Mouse (Mus musculus): Measurements from ENCODE around the gene Pik3r5.

The Pik3r5 gene

GRCm38 (mm10) chr11:68451282-68451735 is 19.4 kb downstream of the Pik3r5 start:
- peak; percentile 78 for DNase-seq

GRCm38 (mm10) chr11:68451747-68452405 is 20.0 kb downstream of the Pik3r5 start:
- DNase-seq, result no peak

DNA sequence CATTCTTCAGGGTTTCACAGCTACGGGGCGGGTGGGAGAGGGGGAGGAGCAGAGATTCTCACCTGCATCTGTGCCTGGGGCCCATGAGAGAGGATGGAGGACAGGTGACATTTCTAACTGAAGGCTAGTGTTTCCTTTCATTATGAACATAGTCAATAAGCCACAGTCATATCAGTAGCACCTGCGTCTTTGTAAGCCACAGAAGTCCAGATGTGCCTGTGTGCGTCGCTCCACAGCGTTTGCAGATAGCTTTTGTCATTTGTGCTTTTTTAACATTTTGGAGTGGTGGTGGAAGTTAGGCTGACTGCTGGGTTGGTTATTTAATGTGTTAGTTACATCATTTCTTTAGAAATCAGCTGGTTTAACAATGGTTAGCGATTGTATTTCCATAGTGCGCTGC is 20.8 kb downstream of the Pik3r5 start:
- DNase-seq, result peak; percentile 20

- peak; percentile 15 for DNase-seq
Observed at GRCm38 (mm10) chr11:68453301-68453700, 21.4 kb downstream of the Pik3r5 start.

- no peak for DNase-seq
Observed at GRCm38 (mm10) chr11:68458086-68458485, 26.2 kb downstream of the Pik3r5 start.

GRCm38 (mm10) chr11:68459021-68459420 is 27.1 kb downstream of the Pik3r5 start:
- DNase-seq, result no peak

DNA sequence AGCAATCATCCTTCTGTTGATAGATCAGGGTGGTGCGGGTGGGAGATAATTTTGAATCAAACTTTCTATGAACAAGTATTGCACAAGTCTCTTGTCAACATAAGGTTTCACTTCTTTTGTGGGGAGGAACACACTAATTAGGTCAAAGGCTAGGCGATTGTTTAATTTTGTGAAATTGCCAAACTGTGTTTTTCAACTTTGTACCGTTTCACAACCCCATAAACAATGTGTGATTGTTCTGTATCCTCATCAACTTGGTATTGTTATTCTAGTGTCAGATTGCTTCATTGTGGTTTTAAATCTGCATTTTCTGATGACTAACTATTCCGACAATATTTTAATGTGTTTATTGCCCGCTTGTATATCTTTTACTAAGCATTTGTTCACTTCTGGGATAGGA is 27.6 kb downstream of the Pik3r5 start:
- no peak for DNase-seq

DNA sequence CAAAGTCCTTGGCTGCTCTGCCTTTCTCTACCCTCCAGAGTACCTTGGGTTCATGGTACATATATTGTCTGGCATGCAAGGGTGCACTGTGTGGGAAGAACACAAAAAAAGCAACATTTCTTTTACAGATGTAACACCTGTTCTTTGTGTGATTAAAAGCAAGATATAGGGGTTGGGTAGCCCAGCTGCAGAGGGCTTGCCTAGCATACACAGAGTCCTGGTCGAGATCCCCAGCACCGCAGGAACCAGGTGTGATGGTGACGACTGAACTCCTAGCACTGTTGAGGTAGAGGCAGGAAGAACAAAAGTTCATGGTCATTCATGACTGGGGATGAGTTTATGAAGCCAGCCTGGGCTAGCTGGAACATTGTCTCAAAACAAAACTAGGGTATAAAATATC is 30.8 kb downstream of the Pik3r5 start:
- DNase-seq, result peak; percentile 67

- peak; percentile 41 for DNase-seq
Observed at GRCm38 (mm10) chr11:68464260-68464659, 32.3 kb downstream of the Pik3r5 start.

- no peak for DNase-seq
Observed at GRCm38 (mm10) chr11:68465090-68465489, 33.2 kb downstream of the Pik3r5 start.

- DNase-seq, result no peak
Observed at GRCm38 (mm10) chr11:68467441-68467840, 35.5 kb downstream of the Pik3r5 start.

DNA sequence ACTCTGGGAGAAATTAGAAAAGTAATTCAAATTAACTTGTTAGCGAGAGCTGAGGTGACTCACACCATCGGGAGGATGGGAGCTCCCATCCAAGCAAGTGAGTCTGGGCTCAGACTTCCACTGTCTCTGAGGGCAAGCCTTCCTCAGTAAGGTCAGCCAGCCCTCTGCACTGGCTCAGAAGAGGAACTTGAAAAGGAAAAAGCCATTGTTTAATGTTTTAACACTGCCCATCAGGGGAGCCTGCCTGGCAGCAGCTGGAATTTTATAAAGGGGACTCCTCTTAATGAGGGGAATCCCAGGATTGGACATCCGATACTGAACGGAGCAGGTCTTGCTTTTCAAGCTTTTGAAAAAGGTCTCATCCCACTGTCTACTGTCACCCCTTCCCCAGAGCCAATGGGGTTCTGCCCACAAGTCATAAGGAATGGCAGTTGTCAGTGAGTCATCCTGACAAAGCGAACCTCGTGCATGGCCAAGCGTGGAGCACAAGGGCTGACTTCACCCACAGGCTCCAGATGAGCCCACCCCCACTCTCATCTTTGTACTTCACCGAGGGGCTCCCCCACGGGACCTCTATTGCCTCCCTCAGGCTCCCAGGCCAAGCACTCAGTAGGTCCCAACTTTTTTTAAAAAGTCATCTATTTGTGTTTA is 36.2 kb downstream of the Pik3r5 start:
- no peak for DNase-seq

DNA sequence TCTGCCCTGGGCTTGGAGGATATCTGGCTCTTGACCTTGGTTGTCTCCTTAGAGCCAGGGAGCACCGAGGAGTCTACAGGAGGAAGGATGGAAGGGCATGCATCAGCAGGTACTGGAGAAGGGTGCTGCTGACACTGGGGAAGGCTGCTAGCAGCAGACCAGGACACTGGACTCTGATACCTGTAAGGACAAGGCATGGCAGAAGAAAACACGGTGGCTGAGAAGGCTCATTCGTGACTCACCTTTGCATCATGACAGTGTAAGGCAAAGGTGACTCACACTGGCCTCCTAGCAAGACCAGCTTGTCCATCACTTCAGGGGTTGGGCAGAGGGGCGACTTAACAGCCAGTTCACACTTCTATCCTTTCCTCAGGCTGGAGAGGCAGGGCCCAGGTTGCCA is 37.0 kb downstream of the Pik3r5 start:
- no peak for DNase-seq

DNA sequence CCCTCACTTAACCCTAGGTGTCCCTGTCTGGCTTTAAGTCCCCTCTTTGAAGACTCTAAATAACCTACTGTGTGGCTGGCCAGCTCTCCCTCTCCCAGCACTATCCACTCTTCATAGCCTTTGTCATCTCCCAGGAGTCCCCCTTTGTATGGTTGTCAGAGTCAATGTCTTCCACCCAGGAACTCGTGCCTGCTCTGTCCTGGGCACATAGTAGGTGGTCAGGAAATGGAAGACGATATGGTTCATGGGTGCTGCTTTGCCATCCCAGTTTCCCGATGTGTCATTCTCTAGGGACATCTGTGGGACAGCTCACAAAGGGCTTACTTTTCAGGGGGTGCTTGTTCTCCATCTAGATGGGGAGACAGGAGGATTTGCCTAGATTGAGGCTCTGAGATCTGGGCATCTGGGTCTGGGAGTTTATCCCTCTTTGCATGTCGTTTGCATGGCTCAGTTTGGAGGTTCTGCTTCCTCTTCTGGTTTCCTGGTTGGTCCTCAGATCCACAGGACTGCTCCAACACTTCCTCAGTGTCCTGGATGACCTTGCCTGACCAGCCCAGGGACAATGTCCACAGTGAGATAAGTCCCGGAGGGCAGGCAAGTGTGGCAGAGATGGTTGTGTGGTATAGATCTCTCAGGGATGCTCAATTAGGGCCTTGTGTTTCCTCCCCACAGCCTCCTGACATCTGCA is 40.4 kb downstream of the Pik3r5 start:
- no peak for DNase-seq

DNA sequence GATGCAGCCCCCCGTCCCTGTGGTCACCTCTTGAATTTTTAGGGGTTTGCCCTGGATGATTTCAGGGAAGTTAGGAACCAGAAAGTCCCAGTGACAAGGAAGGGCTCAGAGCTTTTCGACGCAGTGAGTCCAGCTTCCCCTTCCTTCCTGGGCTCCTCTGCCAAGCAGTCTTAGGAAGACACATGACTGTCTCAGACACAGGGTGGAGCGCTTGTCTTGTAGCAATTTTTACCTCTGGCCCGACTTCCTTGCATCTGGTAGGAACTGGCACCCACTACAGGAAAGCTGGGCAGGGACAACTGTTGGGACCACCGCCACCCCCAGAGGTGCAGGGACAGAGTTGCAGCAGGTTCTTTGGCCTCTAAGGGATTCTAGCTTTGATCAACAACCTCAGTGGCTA is 42.7 kb downstream of the Pik3r5 start:
- DNase-seq, result no peak

- DNase-seq, result no peak
Observed at GRCm38 (mm10) chr11:68475676-68476075, 43.8 kb downstream of the Pik3r5 start.

- DNase-seq, result no peak
Observed at GRCm38 (mm10) chr11:68477661-68478060, 45.7 kb downstream of the Pik3r5 start.

- no peak for DNase-seq
Observed at GRCm38 (mm10) chr11:68478574-68478981, 46.7 kb downstream of the Pik3r5 start.

DNA sequence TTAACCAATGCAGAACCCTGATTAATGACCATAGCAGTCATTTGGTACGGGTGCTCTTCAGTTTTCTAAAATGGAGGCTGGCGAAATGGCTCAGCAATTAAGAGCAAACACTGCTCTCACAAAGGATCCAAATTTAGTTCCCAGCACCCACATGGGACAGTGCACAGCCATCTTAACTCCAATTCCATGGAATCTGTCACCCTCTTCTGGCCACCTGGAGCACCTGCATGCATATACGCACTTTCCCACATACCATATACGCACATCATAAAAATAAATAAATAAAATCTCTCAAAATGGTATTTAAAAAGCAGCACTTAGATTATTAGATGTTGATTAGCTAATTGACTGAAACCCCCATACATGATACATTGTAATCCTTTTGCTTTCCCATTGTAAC is 48.7 kb downstream of the Pik3r5 start:
- no peak for DNase-seq

GRCm38 (mm10) chr11:68482001-68482400 is 50.1 kb downstream of the Pik3r5 start:
- DNase-seq, result no peak

- no peak for DNase-seq
Observed at GRCm38 (mm10) chr11:68483213-68483612, 51.3 kb downstream of the Pik3r5 start.

- no peak for DNase-seq
Observed at GRCm38 (mm10) chr11:68484431-68484830, 52.5 kb downstream of the Pik3r5 start.

- peak; percentile 35 for DNase-seq
Observed at GRCm38 (mm10) chr11:68485206-68485942, 53.5 kb downstream of the Pik3r5 start.
